Mouse (Mus musculus): ENCODE measurements around the gene Zyx.

- no peak for TF ChIP-seq POLR2A (IDR thresholded peaks at IDR 0.05; ENCODE audit: low read depth, low read length)
- no peak for TF ChIP-seq NELFE (IDR thresholded peaks at IDR 0.05; ENCODE audit: low read depth, low read length)
- no peak for TF ChIP-seq CTCF (conservative IDR thresholded peaks at IDR 0.05 in 1 of 2, IDR thresholded peaks at IDR 0.05 in 1 of 2; ENCODE audit: low read depth in 2 of 2, low read length in 2 of 2)
- TF ChIP-seq MXI1 (IDR thresholded peaks at IDR 0.05; ENCODE audit: low read depth, low read length): no peak
- TF ChIP-seq USF1 (IDR thresholded peaks at IDR 0.05; ENCODE audit: low read depth, low read length): no peak
- TF ChIP-seq MAX (IDR thresholded peaks at IDR 0.05; ENCODE audit: low read length): no peak
- no peak for TF ChIP-seq EP300 (IDR thresholded peaks at IDR 0.05; ENCODE audit: low read length)
- no peak for TF ChIP-seq ZNF384 (IDR thresholded peaks at IDR 0.05; ENCODE audit: low read depth, low read length)
- no peak for TF ChIP-seq TCF12 (IDR thresholded peaks at IDR 0.05; ENCODE audit: low read depth, low read length)
- no peak for TF ChIP-seq BHLHE40 (IDR thresholded peaks at IDR 0.05; ENCODE audit: low read depth, low read length)
- no peak for TF ChIP-seq MEF2A (IDR thresholded peaks at IDR 0.05; ENCODE audit: borderline replicate concordance, low read depth, low read length)
- no peak for TF ChIP-seq ETS1 (conservative IDR thresholded peaks at IDR 0.05; ENCODE audit: low read depth, low read length)
These were observed 55.7 kb downstream of the Zyx start, which contains the start of gene Tas2r135 for GRCm38 (mm10) chr6:42405134-42405533.
